Mouse (Mus musculus): ENCODE results near the gene Rbm20.

The Rbm20 gene

DNA sequence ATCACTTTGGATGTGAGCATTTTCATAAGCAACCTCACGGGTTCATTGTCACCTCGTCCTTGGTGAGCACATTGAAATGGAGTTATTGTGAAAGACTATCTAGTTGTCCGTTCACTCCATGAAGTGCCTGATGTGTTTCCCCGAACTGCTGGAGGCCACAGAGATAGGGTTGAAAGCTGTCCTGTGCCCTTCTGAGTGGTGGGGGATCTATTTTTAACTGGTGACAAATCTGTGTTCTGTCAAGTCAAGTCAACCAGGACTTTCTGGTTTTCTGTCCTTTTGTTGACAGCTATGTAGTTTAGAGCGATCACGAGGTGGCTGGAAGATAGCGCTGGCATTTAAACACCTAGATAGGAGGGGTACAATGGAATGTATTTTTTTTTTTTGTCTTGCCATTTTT lies 39.4 kb downstream of the Rbm20 start:
- no peak for DNase-seq (ENCODE audit: low spot score in 2 of 2)

- no peak for DNase-seq (ENCODE audit: low spot score in 2 of 2)
Measured at GRCm38 (mm10) chr19:53717364-53717763, 40.3 kb downstream of the Rbm20 start.

DNA sequence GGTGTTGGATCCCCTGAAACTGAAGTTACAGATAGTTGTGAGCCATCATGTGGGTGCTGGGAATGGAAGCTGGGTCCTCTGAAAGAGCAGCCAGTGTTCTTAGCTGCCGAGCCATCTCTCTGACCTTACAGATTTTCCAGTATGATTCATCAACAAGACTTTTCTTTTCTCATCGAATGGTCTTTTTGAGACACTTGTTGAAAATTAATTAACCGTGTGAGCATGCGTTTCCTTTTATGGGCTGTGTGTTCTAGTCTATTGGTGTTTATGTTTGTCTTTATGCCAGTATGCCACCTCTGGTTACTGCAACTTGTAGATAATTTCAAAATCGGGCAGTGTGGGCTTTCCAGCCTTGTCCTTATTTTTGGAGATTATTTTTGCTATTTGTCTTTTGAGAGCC lies 45.1 kb downstream of the Rbm20 start:
- DNase-seq (ENCODE audit: low spot score in 2 of 2) = no peak

DNA sequence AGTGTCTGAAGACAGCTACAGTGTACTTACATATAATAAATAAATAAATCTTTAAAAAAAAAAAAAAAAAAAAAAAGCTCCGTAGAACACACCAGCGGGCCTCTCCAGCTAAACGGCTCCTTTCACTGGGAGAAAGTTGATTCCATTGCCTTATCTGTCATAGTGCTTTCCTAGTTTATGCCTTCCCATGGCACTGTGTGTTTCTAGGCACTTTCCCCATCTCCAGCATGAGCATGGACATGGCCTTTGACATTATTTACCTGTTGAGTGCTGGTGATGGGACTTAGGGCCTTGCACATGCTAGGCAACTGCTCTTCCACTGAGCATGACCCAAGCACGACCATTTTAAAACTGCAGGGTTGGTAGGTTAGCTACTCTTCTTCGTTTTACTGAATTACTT lies 46.9 kb downstream of the Rbm20 start:
- no peak for DNase-seq (ENCODE audit: low spot score in 2 of 2)

GRCm38 (mm10) chr19:53726340-53726739 lies 49.2 kb downstream of the Rbm20 start:
- no peak for DNase-seq (ENCODE audit: low spot score in 2 of 2)

DNA sequence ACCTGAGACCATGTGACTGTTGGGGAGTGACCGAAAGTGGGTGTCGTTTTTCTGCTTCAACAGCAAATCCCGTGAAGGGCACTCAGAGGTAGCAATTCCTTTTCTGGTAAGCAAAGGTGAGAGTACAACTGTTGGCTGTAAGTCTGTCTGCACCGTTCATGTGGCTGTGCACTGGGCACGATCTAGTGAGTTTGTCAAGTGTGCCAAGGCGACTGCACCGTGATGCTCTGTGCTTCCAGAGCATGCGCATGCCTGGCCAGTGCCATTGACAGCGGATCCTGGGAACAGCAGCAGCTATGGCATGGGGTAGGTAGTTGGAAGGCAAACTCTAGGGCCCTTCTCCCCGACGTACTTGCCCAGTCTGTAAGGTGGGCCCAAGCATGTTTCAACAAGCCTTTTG lies 49.6 kb downstream of the Rbm20 start:
- DNase-seq (ENCODE audit: low spot score in 2 of 2) = no peak

DNA sequence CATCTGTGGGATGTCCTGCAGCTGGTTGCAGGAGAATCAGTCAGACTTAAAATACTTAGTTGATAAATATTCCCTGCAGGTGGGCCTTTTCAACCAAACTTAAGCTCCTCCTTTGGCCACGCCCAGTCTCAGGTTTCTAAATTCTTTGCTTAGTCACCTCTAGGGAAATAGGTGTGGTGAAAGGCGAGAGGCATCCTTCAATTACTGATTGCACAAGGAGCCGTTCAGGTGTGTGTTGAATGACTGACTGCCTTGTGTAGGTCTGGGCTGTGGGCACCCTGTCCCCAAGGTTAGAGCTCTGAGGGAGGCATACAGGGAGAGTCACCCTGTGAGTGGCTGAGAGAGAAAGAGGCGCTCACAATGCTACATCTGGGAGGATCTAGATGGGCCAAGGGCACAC lies 50.2 kb downstream of the Rbm20 start:
- no peak for DNase-seq (ENCODE audit: low spot score in 2 of 2)

DNA sequence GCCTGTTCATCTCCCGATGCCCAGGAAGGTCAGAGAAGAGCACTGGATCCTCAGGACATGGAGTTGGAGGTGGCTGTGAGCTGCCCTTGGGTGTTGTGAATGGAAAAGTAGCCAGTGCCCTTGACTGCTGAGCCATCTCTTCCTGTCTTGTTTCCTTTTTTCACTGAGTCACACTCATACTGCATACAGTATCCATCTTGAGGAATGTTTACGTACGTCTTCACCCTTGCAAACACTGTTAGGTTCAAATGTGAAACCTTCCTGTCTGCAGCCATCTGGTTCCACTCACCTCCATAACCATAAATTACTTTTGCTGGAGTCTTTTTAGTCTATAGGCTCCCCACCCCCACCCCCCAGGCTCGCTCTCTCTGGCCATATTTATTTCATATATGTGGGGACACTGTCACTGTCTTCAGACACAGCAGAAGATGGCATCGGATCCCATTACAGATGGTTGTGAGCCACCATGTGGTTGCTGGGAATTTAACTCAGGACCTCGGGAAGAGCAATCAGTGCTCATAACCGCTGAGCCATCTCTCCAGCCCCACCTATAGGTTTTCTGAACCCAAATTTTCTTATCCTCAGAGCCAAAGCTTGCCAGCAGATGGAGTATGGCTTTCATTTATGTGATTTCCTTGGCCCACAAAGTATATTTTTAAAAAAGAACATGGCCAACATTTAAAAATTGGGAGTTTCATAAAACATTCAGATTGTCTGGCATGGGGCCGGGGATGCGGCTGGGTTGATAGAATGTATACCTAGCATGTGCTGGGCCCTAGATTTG lies 51.0 kb downstream of the Rbm20 start:
- no peak for DNase-seq (ENCODE audit: low spot score in 2 of 2)

DNA sequence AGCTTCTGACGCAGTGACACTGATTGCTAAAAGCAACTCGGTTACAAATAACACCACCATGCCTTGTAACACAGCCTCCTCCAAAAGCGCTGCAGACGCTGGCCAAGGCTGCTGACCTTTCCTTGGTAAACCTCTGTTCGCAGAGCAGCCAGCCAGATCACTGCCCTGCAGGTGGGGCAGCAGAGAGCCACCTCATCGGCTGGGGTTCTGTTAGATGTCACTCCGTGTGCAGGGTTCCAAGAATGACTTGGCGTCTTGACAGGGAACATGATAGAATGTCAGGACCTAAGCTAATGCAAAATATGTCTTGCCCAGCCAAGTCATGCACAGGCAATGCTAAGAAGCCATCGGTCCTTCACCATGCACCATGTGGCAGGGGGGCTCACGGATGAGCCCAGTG lies 52.8 kb downstream of the Rbm20 start:
- DNase-seq (ENCODE audit: low spot score in 2 of 2) = no peak

DNA sequence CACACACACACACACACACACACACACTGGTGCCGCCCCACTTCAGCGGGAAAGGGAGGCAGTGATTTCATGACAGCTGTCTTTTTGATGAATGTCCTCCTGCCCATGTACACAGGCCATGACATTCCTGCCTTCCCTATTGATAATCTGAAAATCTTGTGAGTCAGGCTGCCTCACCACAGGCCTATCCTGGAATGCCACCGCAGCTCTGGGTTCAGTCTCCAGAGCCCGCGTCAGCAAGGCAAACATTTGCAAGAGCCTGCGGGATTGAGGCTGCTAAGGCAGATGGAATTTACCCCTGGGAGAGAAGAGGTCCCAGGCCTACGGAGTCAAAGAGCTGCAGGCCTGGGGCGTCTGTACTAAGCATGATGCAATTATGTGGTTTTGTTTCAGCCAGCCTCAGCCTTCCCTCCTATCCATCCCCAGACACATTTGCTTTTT lies 54.7 kb downstream of the Rbm20 start:
- DNase-seq (ENCODE audit: low spot score in 2 of 2) = no peak

DNA sequence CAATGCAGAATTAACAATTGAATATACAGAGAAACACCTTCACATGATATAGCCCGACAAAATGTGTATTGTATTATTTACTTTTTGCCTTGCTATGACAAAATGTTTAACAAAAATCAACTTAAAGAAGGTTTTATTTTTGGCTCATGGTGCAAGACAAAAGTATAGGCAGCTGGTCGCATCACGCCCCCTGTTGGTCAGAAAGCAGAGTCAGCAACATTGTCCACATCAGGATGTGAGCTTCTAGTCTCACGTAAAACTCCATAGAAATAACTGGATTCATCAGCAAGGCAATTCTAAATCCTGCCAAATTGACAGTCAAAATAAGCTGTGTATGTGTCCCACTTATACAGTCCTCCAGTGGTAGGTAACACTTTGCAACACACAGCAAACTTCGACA lies 57.7 kb downstream of the Rbm20 start:
- no peak for DNase-seq (ENCODE audit: low spot score in 2 of 2)

- DNase-seq (ENCODE audit: low spot score in 2 of 2) = no peak
Measured at GRCm38 (mm10) chr19:53738701-53739131, 61.6 kb downstream of the Rbm20 start.

DNA sequence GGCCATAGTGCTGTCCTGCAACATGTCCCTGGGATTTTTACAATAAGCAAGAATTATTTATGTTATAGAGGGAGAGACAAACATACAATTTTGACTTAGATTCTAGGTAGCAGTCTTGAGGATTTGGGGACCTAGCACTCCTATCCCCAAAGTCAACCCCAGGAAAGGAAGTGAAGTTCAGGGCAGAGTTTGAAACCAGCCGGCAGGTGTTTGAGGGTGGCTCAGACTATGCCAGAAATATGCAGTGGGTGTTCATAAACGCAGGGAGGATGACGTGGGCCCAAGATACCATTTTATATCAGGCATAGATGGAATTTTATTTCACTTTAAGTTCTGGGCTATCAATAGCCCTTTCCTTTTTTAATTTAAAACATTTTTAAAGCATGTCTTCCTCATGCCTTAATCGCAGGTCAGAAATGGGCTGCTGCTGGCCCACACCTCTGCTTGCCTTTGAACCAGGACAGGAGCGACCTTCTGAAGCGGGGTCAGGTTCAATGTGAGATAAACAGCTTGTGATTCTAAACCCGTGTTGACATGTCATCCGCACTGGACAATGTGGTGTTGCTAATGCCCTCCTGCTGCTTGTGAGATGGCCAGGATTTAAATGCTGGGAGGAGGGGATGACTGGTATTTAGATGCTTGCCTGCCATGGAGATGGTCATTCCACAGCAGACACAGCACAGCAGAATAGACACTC lies 62.6 kb downstream of the Rbm20 start:
- no peak for DNase-seq (ENCODE audit: low spot score in 2 of 2)

DNA sequence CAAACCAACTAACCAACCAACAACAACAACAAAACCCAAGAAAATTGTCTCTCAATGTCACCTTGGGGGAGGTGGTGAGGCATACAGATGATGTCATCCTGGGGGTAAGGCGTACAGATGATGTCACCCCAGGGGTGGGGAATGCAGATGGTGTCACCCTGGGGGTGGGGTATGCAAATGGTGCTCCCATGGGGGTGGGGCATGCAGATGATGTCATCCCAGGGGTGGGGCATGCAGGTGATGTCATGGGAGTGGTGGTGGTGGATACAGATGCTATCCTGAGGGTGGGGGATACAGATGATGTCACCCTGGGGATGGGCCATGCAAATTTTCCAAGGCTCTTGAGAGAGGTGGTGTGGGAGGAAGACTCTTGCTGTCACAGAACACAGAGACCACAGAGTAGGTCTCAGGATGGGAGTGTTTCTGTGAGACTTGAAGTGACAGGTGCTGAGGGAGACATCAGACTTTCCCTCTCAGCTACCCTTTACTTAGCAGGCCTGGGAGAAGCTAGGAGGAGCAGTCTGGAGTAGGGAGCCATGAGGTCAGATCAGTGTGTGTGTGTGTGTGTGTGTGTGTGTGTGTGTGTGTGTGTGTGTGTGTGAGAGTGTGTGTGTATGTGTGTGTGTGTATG lies 63.8 kb downstream of the Rbm20 start:
- no peak for DNase-seq (ENCODE audit: low spot score in 2 of 2)

DNA sequence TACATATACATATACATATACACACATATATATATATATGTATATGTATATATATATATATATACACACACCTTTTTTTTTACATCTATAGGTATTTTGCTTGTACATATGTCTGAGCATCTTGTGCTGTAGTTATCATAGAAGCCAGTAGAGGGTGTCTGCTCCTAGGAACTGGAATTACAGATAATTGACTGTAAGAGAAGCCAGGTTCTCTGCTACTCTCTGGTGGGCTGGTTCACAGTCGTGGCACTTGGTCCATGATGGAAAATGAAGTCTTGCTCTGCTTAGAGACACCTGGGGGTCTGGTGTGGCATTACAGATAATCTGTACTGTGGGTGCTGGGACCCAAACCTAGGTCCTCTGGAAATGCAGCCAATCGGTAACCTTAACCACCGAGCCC lies 64.8 kb downstream of the Rbm20 start:
- no peak for DNase-seq (ENCODE audit: low spot score in 2 of 2)

DNA sequence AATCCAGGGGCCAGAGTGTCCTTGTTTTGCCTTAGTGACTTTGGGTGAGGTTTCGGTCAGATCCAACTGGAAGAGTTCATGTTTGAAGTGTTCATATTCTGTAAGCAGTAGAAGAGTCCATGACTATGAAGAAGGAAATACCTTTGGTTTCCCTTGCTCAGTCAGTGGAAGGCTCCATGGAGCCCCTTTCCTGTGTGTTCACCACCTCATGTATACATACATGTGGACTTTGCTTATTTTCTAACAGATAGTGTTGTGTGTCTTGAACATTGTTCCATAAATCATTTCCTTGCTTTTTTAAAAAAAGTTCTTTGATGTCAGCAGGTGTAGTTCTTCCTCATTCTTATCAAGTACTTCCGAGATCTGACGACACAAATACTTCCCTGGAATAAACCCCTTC lies 68.2 kb downstream of the Rbm20 start:
- DNase-seq (ENCODE audit: low spot score in 2 of 2) = no peak

GRCm38 (mm10) chr19:53746116-53746515 lies 69.0 kb downstream of the Rbm20 start:
- DNase-seq (ENCODE audit: low spot score in 2 of 2) = no peak

- DNase-seq (ENCODE audit: low spot score in 2 of 2) = no peak
Measured at GRCm38 (mm10) chr19:53748236-53748775, 71.2 kb downstream of the Rbm20 start.

- no peak for DNase-seq (ENCODE audit: low spot score in 2 of 2)
Measured at GRCm38 (mm10) chr19:53749326-53749725, 72.2 kb downstream of the Rbm20 start.

DNA sequence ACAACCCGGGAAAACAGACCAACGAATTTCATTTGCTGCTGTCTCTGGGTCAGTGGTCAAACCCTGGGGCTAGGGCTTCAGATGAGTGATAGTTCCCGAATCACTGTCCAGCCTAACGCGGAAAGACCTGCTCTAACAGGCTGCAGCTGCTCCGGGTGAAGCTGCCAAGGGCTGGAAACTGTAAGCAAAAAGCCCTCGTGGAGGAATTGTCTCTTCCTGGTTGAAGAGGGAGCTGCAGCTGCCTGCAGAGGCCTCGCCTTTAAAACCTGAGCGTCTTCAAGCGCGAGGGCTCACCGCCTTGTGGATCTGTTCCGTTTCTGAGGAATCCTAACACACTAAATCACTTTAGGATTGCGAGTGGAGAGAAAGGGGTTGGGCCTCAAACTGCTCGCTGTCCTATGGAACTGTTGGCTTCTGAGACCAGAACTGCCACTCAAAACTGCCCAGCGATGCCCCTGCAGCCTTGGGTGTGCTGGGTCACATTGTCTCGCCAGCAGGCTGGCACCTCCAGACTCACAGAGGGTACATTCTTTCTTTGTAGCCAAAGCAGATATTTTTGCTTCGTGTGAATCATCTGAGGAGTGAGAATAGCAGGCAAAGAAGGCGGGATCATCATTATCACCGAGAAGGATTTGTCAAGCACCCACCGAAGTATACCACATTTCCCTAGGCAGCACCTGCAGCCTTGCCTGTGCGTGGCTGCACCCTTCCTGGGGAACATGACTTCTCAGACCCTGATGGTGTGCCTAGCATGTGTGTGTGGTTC lies 74.5 kb downstream of the Rbm20 start:
- DNase-seq (ENCODE audit: low spot score in 2 of 2) = peak; percentile 16 to 38

- no peak for DNase-seq (ENCODE audit: low spot score in 2 of 2)
Measured at GRCm38 (mm10) chr19:53752993-53753392, 75.9 kb downstream of the Rbm20 start.

DNA sequence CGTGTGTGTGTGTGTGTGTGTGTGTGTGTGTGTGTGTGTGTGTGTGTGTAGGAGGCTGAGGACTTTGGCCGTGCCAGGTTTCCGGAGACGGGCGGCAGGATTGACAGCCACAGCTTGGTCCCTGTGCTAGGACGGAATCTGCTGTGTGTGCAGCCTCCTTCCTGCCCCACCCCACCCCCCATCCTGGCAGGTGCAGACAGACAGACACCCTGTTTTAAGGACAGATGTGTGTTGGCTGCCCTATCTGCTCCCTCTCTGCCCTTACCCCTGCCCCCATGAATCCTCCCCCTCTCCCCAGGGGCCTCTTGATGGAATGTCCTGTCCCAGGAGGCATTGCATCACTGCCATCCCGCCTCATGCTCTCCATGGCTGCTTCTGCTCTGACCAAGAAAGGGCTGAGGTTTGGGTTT lies 77.3 kb downstream of the Rbm20 start:
- no peak for DNase-seq (ENCODE audit: low spot score in 2 of 2)
